Comparison of ENCODE assay signal across 24 mouse cellular contexts in the genomic region with DNA sequence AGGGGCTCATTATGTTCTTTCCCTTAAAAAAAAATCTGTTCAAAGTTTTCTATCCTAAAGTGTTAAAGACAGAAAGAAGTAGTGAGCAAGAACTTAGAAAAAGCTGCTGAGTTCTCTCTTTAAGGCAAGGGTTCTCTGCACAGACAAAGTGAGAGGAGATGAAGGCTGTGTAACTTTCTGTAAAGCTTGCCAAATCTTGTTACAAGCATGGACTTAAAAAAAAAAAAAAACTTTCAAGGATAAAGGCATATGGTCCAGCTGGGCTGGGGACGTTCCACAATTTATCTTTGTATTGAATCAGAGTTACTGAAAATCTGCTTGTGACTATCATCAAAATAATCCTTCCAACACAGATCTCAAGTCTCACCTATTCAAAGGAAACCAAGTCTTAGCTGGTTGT. TPM values are rescaled to one million over a fixed set of nuclear protein-coding genes. Genes with fewer than 3 reads are reported as not detected.
"Had no signal": no experiment of that assay in that cellular context is flagged by ENCODE, and none has a peak within 500 bp of the region (broad histone marks: within the 10 kb centered on the region; RNA-seq: fewer than 3 reads in every experiment).

No protein-coding gene starts in this region.

- H3K9me3 ChIP-seq: heart, embryonic 10.5 days; heart, embryonic 12.5 days; hindbrain, embryonic 10.5 days; hindbrain, embryonic 12.5 days; intestine, embryonic 15.5 days; limb, embryonic 10.5 days; limb, embryonic 12.5 days had no signal

- H3K4me2 ChIP-seq: heart, embryonic 12.5 days; hindbrain, embryonic 12.5 days; hindbrain, embryonic 14.5 days; intestine, embryonic 15.5 days; limb, embryonic 12.5 days had no signal

- DNase-seq: gastrocnemius, adult 2 months; gastrocnemius, postnatal 10 days; gastrocnemius, postnatal 25 days; heart, adult 18-20 months; heart, postnatal 10 days; heart, postnatal 4 days; kidney, adult 18-20 months; kidney, adult 8-10 months; kidney, postnatal 25 days; kidney, postnatal 4 days; liver had no signal

- H3K27me3 ChIP-seq: intestine, embryonic 15.5 days; limb, embryonic 12.5 days had no signal

- ATAC-seq: hindbrain, embryonic 16.5 days; inflammation-experienced regulatory T-cells, adult 6 months; intestine, embryonic 15.5 days; intestine, postnatal 0 days had no signal

- H3K9ac ChIP-seq: heart, embryonic 12.5 days; hindbrain, embryonic 12.5 days; hindbrain, embryonic 14.5 days; intestine, embryonic 15.5 days; limb, embryonic 12.5 days had no signal

- H3K4me3 ChIP-seq: gastrocnemius, adult 2 months; heart, embryonic 10.5 days; heart, embryonic 12.5 days; hindbrain, embryonic 10.5 days; hindbrain, embryonic 12.5 days; intestine, embryonic 15.5 days; left cerebral cortex, adult 2 months; limb, embryonic 10.5 days; limb, embryonic 12.5 days had no signal

- H3K36me3 ChIP-seq: heart, embryonic 10.5 days; heart, embryonic 12.5 days; hindbrain, embryonic 10.5 days; hindbrain, embryonic 12.5 days; intestine, embryonic 15.5 days; limb, embryonic 10.5 days; limb, embryonic 12.5 days had no signal

- H3K27ac ChIP-seq: gastrocnemius, adult 2 months; heart, embryonic 10.5 days; hindbrain, embryonic 10.5 days; hindbrain, embryonic 12.5 days; hindbrain, embryonic 14.5 days; intestine, embryonic 15.5 days; left cerebral cortex, adult 2 months; limb, embryonic 10.5 days; limb, embryonic 12.5 days had no signal

RNA-seq across cellular contexts. Expression of a gene that starts 21.4 kb away (rescaled TPM):
- total RNA-seq: granulocyte monocyte progenitor cell, adult 5-6 weeks had no signal
- polyA plus RNA-seq: inflammation-experienced regulatory T-cells, adult 6 months had no signal
